Mouse (Mus musculus) lung, adult 2 months (tissue): ENCODE measurements at regions not wholly inside any gene's neighbourhood (a gene's known extent, or its start where the extent isn't known, plus 50 kb on each side); places are given as distances from the start of the nearest gene placed in this dataset.

ENCODE experiments used
- CTCF ChIP-seq: fragments of 200-500 bp; IDR thresholded peaks from 2 replicates; pipeline ENCODE4 v1.5.1; 2011; ENCODE audit warnings: mild to moderate bottlenecking, low read length, control low read depth; ENCODE audit not compliant: insufficient read depth
- POLR2A ChIP-seq: fragments of 200-500 bp; IDR thresholded peaks from 2 replicates; pipeline ENCODE4 v1.6.1; 2011; ENCODE audit warnings: low read depth, mild to moderate bottlenecking, control low read depth, low read length, borderline replicate concordance; ENCODE audit errors: extremely low read depth

DNA sequence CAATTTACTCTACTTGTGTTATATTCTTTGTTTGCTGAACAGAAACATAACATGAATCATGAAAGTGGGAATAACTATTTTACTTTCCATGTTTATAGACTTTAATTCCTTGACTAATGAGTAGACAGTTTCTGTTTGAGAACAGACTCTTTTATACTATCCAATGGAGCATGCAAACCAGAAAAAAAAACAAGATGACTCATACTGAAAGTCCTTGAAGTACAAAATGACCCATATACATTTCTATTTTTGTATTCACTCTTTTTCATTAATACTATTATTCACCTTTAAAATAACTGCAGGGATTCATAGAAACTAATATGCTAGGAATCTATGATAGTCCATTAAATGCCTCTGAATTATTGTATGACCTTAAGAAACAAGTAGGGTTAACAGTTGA lies 549.5 kb upstream of the Rag2 start:
- TF ChIP-seq POLR2A = no peak
- no peak for TF ChIP-seq CTCF
